Mouse (Mus musculus) CH12.LX (cell line): ENCODE results near the gene Zfand6. TPM values are rescaled to one million over a fixed set of nuclear protein-coding genes. Genes with fewer than 3 reads are reported as not detected.

ENCODE experiments used
- DNase-seq: peaks from one replicate; pipeline ENCODE4 v3.0.0-alpha.2; 2013; ENCODE audit errors: extremely low read depth
- H3K27ac ChIP-seq: 2 replicates; pipeline ENCODE4 v1.5.1; 2012; ENCODE audit warnings: low read depth, mild to moderate bottlenecking, control low read depth, moderate library complexity; ENCODE audit not compliant: insufficient read depth
- H3K27me3 ChIP-seq: replicated peaks from 2 replicates; pipeline ENCODE3; 2012; ENCODE audit warnings: inconsistent platforms
- H3K36me3 ChIP-seq, 2 experiments: replicated peaks in 1 of 2; 2 replicates each; pipeline versions ENCODE3 to v1.6.1; 2012; ENCODE audit warnings: inconsistent platforms in 1 of 2, low read length in 1 of 2, mild to moderate bottlenecking in 1 of 2, mixed read lengths in 1 of 2, moderate library complexity in 1 of 2; ENCODE audit not compliant: control insufficient read depth in 1 of 2, insufficient read depth in 1 of 2
- H3K4me1 ChIP-seq, 2 experiments: 2 replicates each; pipeline ENCODE4 v1.6.1; 2012; ENCODE audit warnings: inconsistent platforms in 1 of 2, moderate library complexity in 1 of 2; ENCODE audit not compliant: insufficient read depth in 2 of 2, control insufficient read depth in 1 of 2
- H3K4me2 ChIP-seq: 2 replicates; pipeline ENCODE4 v1.6.1; 2012; ENCODE audit warnings: low read depth, mild to moderate bottlenecking, control low read depth; ENCODE audit not compliant: poor library complexity, insufficient read depth, severe bottlenecking
- H3K4me3 ChIP-seq, 3 experiments: fragments of 150-350 bp in 1 of 3; sonication (generic) in 1 of 3; replicated peaks in 1 of 3; 2 replicates each; pipeline versions ENCODE3 to v1.5.1; 2011 to 2012; ENCODE audit warnings: low read depth in 2 of 3, low read length in 2 of 3, mild to moderate bottlenecking in 2 of 3, moderate library complexity in 2 of 3, control low read depth in 1 of 3, improper control_type of control experiment in 1 of 3, inconsistent platforms in 1 of 3, mixed read lengths in 1 of 3; ENCODE audit not compliant: poor library complexity in 1 of 3
- H3K79me2 ChIP-seq: replicated peaks from 2 replicates; pipeline ENCODE4 v1.6.1; 2012; ENCODE audit warnings: mild to moderate bottlenecking, moderate library complexity; ENCODE audit not compliant: control insufficient read depth, poor library complexity, insufficient read depth, severe bottlenecking; ENCODE audit errors: extremely low read depth
- H3K9ac ChIP-seq: 2 replicates; pipeline ENCODE4 v1.6.1; 2012; ENCODE audit warnings: low read depth, mild to moderate bottlenecking, control low read depth, moderate library complexity; ENCODE audit not compliant: insufficient read depth
- H3K9me3 ChIP-seq: replicated peaks from 2 replicates; pipeline ENCODE3; 2012; ENCODE audit warnings: low read length, inconsistent platforms, mixed read lengths
- CHD1 ChIP-seq: IDR thresholded peaks from 2 replicates; pipeline ENCODE4 v1.6.1; 2012; ENCODE audit warnings: low read depth, low read length, improper control_type of control experiment, inconsistent platforms
- CHD2 ChIP-seq: IDR thresholded peaks from 2 replicates; pipeline ENCODE4 v1.6.1; 2011; ENCODE audit warnings: low read length, improper control_type of control experiment
- E2F4 ChIP-seq: IDR thresholded peaks from 2 replicates; pipeline ENCODE4 v1.6.1; 2011; ENCODE audit warnings: low read depth, low read length, improper control_type of control experiment; ENCODE audit not compliant: insufficient replicate concordance
- ELF1 ChIP-seq: IDR thresholded peaks from 2 replicates; pipeline ENCODE4 v1.6.1; 2014; ENCODE audit warnings: low read depth, mild to moderate bottlenecking, inconsistent platforms, low read length, improper control_type of control experiment
- HCFC1 ChIP-seq: IDR thresholded peaks from 2 replicates; pipeline ENCODE4 v1.6.1; 2012; ENCODE audit warnings: low read depth, mild to moderate bottlenecking, inconsistent platforms, low read length, improper control_type of control experiment
- IRF4 ChIP-seq: IDR thresholded peaks from 2 replicates; pipeline ENCODE4 v1.6.1; 2014; ENCODE audit warnings: low read depth, mild to moderate bottlenecking, inconsistent platforms, low read length, improper control_type of control experiment
- JUN ChIP-seq: IDR thresholded peaks from 2 replicates; pipeline ENCODE4 v1.6.1; 2011; ENCODE audit warnings: low read depth, mild to moderate bottlenecking, low read length, improper control_type of control experiment, moderate library complexity; ENCODE audit not compliant: insufficient read depth
- KAT2A ChIP-seq: IDR thresholded peaks from 2 replicates; pipeline ENCODE4 v1.6.1; 2012; ENCODE audit warnings: low read length, improper control_type of control experiment, inconsistent platforms; ENCODE audit not compliant: insufficient replicate concordance
- MAFK ChIP-seq: IDR thresholded peaks from 2 replicates; pipeline ENCODE4 v1.6.1; 2011; ENCODE audit warnings: low read length, improper control_type of control experiment; ENCODE audit not compliant: insufficient replicate concordance
- MAX ChIP-seq: IDR thresholded peaks from 2 replicates; pipeline ENCODE4 v1.6.1; 2011; ENCODE audit warnings: low read length, improper control_type of control experiment
- MEF2A ChIP-seq: IDR thresholded peaks from 2 replicates; pipeline ENCODE4 v1.6.1; 2014; ENCODE audit warnings: low read depth, mild to moderate bottlenecking, inconsistent platforms, low read length, improper control_type of control experiment, borderline replicate concordance
- MYC ChIP-seq: IDR thresholded peaks from 2 replicates; pipeline ENCODE4 v1.6.1; 2011; ENCODE audit warnings: low read depth, mild to moderate bottlenecking, improper control_type of control experiment, low read length
- POLR2A ChIP-seq: IDR thresholded peaks from 2 replicates; pipeline ENCODE4 v1.6.1; 2011; ENCODE audit warnings: low read depth, mild to moderate bottlenecking, improper control_type of control experiment, low read length
- POLR2AphosphoS2 ChIP-seq: IDR thresholded peaks from 2 replicates; pipeline ENCODE4 v1.6.1; 2011; ENCODE audit warnings: low read depth, low read length, improper control_type of control experiment
- RAD21 ChIP-seq: IDR thresholded peaks from 2 replicates; pipeline ENCODE4 v1.6.1; 2011; ENCODE audit warnings: low read depth, mild to moderate bottlenecking, low read length, improper control_type of control experiment, moderate library complexity
- SIN3A ChIP-seq: IDR thresholded peaks from 2 replicates; pipeline ENCODE4 v1.6.1; 2012; ENCODE audit warnings: low read length, improper control_type of control experiment, inconsistent platforms
- TBP ChIP-seq: conservative IDR thresholded peaks from 2 replicates; pipeline ENCODE4 v1.6.1; 2011; ENCODE audit warnings: low read depth, low read length, improper control_type of control experiment
- USF1 ChIP-seq: IDR thresholded peaks from 2 replicates; pipeline ENCODE4 v1.6.1; 2014; ENCODE audit warnings: low read depth, mild to moderate bottlenecking, inconsistent platforms, low read length, improper control_type of control experiment
- ZKSCAN1 ChIP-seq: IDR thresholded peaks from 2 replicates; pipeline ENCODE4 v1.6.1; 2012; ENCODE audit warnings: low read depth, inconsistent platforms, low read length, improper control_type of control experiment, borderline replicate concordance
- dilution Hi-C: fragments of 300-500 bp; cut with MboI; formaldehyde crosslinking; loops from 2 replicates; pipeline ENCODE4 v1.14.3; 2020; ENCODE audit warnings: low sequenced_read_pairs; ENCODE audit not compliant: extremely low pct_unique_long_range_greater_than_20kb, extremely low pct_ligation_motif_present
- in situ Hi-C: fragments of 300-500 bp; cut with MboI; formaldehyde crosslinking; loops from 3 replicates; pipeline ENCODE4 v1.14.3; 2019; ENCODE audit warnings: low sequenced_read_pairs, low pct_ligation_motif_present, low pct_unique_long_range_greater_than_20kb, mixed read lengths
- polyA plus RNA-seq: library from polyadenylated mRNA; unstranded; fragments of >175 nt; gene quantifications from 2 replicates; pipeline ENCODE4 v1.2.1, GENCODE M21; 2012; ENCODE audit warnings: low read depth; ENCODE audit not compliant: insufficient read length
- total RNA-seq, 2 experiments: library from RNA; depleted of rRNA; stranded (reverse); fragments of 300-350 nt in 1 of 2; fragments of >200 nt in 1 of 2; gene quantifications; 2 replicates each; pipeline ENCODE4 v1.2.3; 2012 to 2014

Gene Zfand6
- total and polyA plus RNA-seq, 3 experiments = 57.5 to 196 (median 78.0) TPM

- in situ Hi-C loops = loop anchor here (10.0 kb wide), 1 partner anchor 67 kb away; no protein-coding TSS in a partner anchor
- TF ChIP-seq MAFK (no peak), E2F4 (no peak), KAT2A (no peak), ZKSCAN1 (no peak), IRF4 (no peak), TBP (no peak), MAX (no peak), POLR2AphosphoS2 (no peak), CHD2 (no peak), JUN (no peak), MEF2A (no peak)
- dilution Hi-C loops = no loop called here
- Histone ChIP-seq H3K36me3 (no peaks in the 10 kb centered on the region), H3K27me3 (no peaks in the 10 kb centered on the region), H3K27ac (no peak overlapping the region), H3K9me3 (no peaks in the 10 kb centered on the region), H3K9ac (0 out of 2 replicates have a peak overlapping the region, but pooled peaks have one; percentile 13), H3K4me2 (no peak overlapping the region), H3K79me2 (peaks cover 67% of the 10 kb centered on the region), H3K4me3 (no peak overlapping the region), H3K4me1 (peaks cover 2 to 54% of the 10 kb centered on the region in 2 experiments; a peak in 3 of 4 replicates)
- no peak for DNase-seq
Observed at GRCm38 (mm10) chr7:84681558-84681957, 8.2 kb downstream of the Zfand6 start.

GRCm38 (mm10) chr7:84680931-84681330 is 8.8 kb downstream of the Zfand6 start:
- peaks cover 2 to 53% of the 10 kb centered on the region in 2 experiments; a peak in 3 of 4 replicates for H3K4me1 ChIP-seq

More at GRCm38 (mm10) chr7:84680931-84681330, 8.8 kb downstream of the Zfand6 start:
- Histone ChIP-seq H3K27me3 (no peaks in the 10 kb centered on the region), H3K36me3 (no peaks in the 10 kb centered on the region), H3K27ac (no peak overlapping the region), H3K9me3 (no peaks in the 10 kb centered on the region), H3K9ac (0 out of 2 replicates have a peak overlapping the region, but pooled peaks have one; percentile 13), H3K79me2 (peaks cover 65% of the 10 kb centered on the region), H3K4me3 (no peak overlapping the region), H3K4me2 (no peak overlapping the region)
- no peak for TF ChIP-seq HCFC1
- TF ChIP-seq CHD1 = no peak
- no peak for TF ChIP-seq RAD21
- no peak for TF ChIP-seq POLR2A
- no peak for TF ChIP-seq KAT2A
- no peak for TF ChIP-seq MEF2A
- TF ChIP-seq E2F4 = no peak
- no peak for TF ChIP-seq USF1
- no peak for TF ChIP-seq TBP
- no peak for TF ChIP-seq ZKSCAN1
- TF ChIP-seq SIN3A = no peak
- TF ChIP-seq MYC = no peak
- TF ChIP-seq ELF1 = no peak
- TF ChIP-seq CHD2 = no peak
- no peak for DNase-seq
- dilution Hi-C loops (no loop called here), in situ Hi-C loops (loop anchor here (10.0 kb wide), 1 partner anchor 66 kb away; no protein-coding TSS in a partner anchor)
